Mouse (Mus musculus): ENCODE results near the gene Med11. TPM values are rescaled to one million over a fixed set of nuclear protein-coding genes. Genes with fewer than 3 reads are reported as not detected.
A peak's percentile ranks its signal among the peaks of the same experiment; 100 is the strongest.

Gene Med11
- polyA plus RNA-seq, 1 experiment: 31.8 TPM

DNA sequence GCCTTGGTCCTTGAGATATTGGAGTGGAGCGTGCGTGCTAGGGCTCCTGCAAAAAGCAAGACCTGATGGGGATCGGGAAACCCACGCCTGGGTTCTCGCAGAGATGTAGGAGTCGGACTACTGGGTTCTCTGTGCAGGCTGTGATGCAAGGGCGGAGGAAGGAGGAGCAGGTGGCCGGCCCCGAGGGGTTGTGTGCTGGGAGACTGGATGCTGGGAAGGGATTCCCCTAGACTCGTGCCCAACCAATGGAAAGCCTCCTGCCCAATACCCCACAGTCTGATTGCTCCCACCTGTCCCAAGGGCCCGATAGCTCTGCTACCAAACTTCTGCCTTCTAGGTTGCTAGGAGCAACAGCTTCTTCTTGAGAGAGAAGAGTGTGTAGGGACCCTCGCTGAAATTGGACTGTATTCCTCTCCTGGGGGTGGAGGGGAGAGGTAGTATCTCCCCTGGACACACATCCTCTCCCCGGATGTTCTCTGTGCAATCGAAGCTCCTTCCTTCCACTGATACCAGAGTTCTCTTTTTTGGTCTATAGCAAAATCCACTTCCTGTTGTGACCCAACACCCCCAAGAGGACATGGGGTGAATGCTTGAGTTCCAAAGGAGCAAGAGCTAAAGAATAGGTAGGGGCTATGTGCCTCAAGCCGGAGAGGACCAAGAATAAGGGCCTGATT, 18.7 kb upstream of the Med11 start:
- DNase-seq (ENCODE audit: low read depth): peak; percentile 70
- TF ChIP-seq POLR2A (IDR thresholded peaks at IDR 0.05; ENCODE audit: borderline replicate concordance, extremely low read depth, insufficient read depth, insufficient read length, poor library complexity, severe bottlenecking): no peak
- TF ChIP-seq CTCF (IDR thresholded peaks at IDR 0.05; ENCODE audit: borderline replicate concordance, extremely low read depth, insufficient read depth, insufficient read length): no peak

DNA sequence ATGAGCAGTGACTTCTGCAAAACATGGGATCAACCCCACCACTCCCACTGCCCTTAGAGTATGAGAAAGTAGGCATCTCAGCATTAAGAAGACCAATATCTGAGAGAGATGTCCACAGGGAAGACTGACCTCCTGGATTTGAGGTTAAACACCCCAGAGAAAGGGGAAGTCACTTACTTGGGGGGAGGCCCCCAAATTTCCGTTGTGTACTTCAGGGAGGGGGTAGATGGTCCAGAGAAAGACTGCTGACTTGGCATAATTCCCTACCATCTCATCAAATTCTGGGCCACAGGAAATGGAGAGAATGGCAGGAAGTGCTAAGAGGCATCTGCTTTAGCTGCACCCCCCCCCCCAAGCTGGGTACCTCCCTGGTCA, 18.2 kb upstream of the Med11 start:
- DNase-seq (ENCODE audit: low read depth): no peak
- no peak for TF ChIP-seq POLR2A (IDR thresholded peaks at IDR 0.05; ENCODE audit: borderline replicate concordance, extremely low read depth, insufficient read depth, insufficient read length, poor library complexity, severe bottlenecking)
- TF ChIP-seq CTCF (IDR thresholded peaks at IDR 0.05; ENCODE audit: borderline replicate concordance, extremely low read depth, insufficient read depth, insufficient read length): no peak

DNA sequence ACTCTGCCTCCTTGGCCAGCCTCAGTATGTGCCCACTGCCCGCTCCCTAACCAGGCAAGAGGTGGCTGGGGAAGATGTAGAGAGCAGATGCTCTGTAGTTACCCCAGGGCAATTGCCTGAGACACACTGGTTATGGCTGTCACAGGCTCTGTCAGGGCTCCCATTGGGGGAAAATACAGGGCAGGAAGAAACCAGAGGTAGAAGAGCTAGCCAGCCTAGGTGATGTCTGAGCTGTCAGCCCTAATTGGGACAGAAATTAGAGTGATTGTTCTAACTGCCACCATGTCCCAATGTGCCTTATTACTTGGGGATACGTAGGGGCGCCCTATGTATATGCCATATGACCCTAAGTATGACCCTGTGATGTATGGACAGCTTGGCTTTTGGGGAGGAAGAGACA, 17.8 kb upstream of the Med11 start:
- DNase-seq (ENCODE audit: low read depth): no peak
- TF ChIP-seq CTCF (IDR thresholded peaks at IDR 0.05; ENCODE audit: borderline replicate concordance, extremely low read depth, insufficient read depth, insufficient read length) (no peak), POLR2A (IDR thresholded peaks at IDR 0.05; ENCODE audit: borderline replicate concordance, extremely low read depth, insufficient read depth, insufficient read length, poor library complexity, severe bottlenecking) (no peak)

DNA sequence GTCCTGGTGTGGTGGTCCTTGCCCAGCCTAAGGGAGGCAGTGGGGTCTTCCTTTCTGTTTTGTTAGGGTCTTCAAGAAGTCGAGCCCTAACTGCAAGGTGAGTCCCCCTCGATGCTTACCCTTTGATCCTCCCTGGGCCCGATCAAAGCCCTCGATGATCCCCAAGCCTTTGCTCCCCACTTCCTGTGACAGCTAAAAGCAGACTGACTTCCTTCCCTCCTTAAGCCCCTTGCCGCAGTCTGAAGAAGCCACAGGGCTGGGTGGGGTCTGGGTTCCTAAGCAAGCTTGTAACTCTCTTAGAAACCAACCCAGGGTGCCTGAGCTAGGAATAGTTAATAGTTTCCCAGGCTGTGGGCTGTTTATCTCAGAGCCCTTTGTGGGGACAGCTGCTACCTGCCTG, 16.2 kb upstream of the Med11 start:
- no peak for DNase-seq (ENCODE audit: low read depth)
- no peak for TF ChIP-seq POLR2A (IDR thresholded peaks at IDR 0.05; ENCODE audit: borderline replicate concordance, extremely low read depth, insufficient read depth, insufficient read length, poor library complexity, severe bottlenecking)
- TF ChIP-seq CTCF (IDR thresholded peaks at IDR 0.05; ENCODE audit: borderline replicate concordance, extremely low read depth, insufficient read depth, insufficient read length): no peak

DNA sequence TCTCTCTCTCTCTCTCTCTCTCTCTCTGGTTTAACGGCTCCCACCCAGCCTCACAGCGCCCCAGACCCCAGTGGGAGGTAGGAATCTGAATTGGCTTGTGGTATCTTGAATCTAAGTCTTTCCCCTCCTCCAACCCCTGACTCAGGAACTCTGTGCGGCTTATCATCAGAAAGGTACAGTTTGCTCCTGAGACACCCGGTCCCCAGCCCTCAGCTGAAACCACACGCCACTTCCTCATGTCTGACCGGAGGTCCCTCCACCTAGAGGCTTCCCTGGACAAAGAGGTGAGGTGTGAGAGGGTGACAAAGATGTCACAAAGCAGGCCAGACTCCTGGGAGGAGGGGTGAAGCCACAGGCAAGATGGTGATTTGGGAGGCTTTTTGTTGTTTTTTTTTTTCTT, 14.3 kb upstream of the Med11 start:
- DNase-seq (ENCODE audit: low read depth): no peak
- no peak for TF ChIP-seq POLR2A (IDR thresholded peaks at IDR 0.05; ENCODE audit: borderline replicate concordance, extremely low read depth, insufficient read depth, insufficient read length, poor library complexity, severe bottlenecking)
- TF ChIP-seq CTCF (IDR thresholded peaks at IDR 0.05; ENCODE audit: borderline replicate concordance, extremely low read depth, insufficient read depth, insufficient read length): no peak

DNA sequence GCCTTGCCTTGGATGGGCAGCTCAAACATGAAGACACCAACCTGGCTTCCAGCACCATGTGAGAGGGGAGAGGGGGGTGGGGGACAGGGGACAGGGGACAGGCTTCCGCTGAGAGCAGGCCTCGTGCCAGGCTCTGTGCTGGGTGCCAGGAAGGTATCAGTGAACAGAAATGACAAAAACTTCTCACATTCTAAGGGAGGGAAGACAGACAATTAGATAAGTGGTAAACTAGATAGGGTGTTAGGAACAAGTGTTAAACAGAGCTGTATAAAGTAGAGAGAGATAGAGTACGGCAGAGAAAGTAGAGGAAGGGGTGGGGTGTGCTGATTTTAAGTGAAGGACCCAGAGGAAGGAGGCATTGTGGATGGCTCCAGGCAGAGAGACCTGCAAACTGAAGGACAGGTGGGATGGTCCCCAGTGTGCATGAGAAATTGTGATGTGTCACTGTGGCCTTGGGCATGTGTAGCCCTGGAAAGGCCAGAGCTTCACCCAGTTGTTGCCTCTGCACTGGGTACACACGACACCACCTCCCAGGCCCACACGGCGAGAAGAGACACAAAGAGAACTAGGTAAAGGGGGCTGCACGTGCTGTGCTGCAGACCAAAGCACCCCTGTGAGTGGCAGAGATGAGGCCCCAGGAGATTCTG, 12.9 kb upstream of the Med11 start:
- no peak for TF ChIP-seq POLR2A (IDR thresholded peaks at IDR 0.05; ENCODE audit: borderline replicate concordance, extremely low read depth, insufficient read depth, insufficient read length, poor library complexity, severe bottlenecking)
- no peak for TF ChIP-seq CTCF (IDR thresholded peaks at IDR 0.05; ENCODE audit: borderline replicate concordance, extremely low read depth, insufficient read depth, insufficient read length)
- DNase-seq (ENCODE audit: low read depth): no peak

DNA sequence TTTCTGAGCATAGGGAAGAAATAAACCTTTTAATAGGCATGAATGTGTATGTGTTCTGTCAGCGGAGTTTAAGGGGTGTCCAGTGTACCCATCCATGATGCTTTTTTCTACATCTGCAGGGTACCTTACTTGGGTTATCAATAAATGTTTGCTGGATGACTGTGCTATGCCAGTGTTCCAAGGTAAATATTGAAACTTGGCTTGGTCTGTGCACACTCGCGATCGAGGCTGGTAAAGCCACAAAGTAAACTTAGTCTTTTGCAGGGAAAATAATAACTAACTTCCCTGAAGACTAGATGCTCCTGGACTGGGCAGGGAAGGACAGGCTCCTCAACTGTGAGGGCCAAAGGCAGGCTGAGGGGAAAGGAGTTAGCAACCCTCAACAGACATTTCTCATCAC, 11.1 kb upstream of the Med11 start:
- no peak for TF ChIP-seq CTCF (IDR thresholded peaks at IDR 0.05; ENCODE audit: borderline replicate concordance, extremely low read depth, insufficient read depth, insufficient read length)
- TF ChIP-seq POLR2A (IDR thresholded peaks at IDR 0.05; ENCODE audit: borderline replicate concordance, extremely low read depth, insufficient read depth, insufficient read length, poor library complexity, severe bottlenecking): no peak
- DNase-seq (ENCODE audit: low read depth): no peak

DNA sequence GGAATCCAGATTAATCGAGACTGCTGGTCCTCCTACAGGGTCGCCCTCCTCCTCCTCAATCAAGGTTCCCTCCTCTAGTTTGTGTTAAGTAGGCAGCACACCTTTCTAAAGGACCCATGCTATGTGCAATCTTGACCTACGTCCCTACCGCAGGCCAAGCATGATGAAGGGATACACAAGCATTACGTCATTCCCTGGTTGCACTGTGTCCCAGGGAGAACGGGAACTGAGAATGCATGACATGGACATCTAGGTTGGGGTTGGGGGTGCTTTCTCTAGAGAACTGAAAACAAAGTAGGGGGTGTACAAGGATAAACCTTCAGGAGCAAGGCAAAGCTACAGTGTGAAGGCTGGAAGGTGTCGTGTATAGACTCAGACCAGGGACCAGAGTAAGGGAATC, 9.8 kb upstream of the Med11 start:
- TF ChIP-seq CTCF (IDR thresholded peaks at IDR 0.05; ENCODE audit: borderline replicate concordance, extremely low read depth, insufficient read depth, insufficient read length): no peak
- TF ChIP-seq POLR2A (IDR thresholded peaks at IDR 0.05; ENCODE audit: borderline replicate concordance, extremely low read depth, insufficient read depth, insufficient read length, poor library complexity, severe bottlenecking): no peak
- DNase-seq (ENCODE audit: low read depth): no peak

DNA sequence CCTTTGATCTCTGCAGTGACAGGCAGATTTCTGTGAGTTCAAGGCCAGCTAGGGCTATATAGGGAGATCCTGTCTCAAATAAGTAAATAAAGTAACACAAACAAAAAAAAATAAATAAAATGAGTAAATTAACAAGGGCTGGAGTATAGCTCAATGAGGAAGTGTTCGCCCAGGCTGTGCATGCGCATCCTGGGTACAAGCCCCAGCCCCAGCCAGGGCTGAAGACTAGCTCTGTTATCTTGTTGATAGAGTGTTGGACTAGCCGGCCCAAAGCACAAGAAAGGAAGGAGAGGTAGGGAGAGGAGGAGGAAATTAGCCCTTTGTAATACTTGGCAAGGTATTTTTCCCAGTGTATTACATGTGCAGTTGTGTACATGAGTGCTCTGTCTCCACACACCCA, 7.8 kb upstream of the Med11 start:
- no peak for TF ChIP-seq CTCF (IDR thresholded peaks at IDR 0.05; ENCODE audit: borderline replicate concordance, extremely low read depth, insufficient read depth, insufficient read length)
- TF ChIP-seq POLR2A (IDR thresholded peaks at IDR 0.05; ENCODE audit: borderline replicate concordance, extremely low read depth, insufficient read depth, insufficient read length, poor library complexity, severe bottlenecking): no peak
- DNase-seq (ENCODE audit: low read depth): no peak

DNA sequence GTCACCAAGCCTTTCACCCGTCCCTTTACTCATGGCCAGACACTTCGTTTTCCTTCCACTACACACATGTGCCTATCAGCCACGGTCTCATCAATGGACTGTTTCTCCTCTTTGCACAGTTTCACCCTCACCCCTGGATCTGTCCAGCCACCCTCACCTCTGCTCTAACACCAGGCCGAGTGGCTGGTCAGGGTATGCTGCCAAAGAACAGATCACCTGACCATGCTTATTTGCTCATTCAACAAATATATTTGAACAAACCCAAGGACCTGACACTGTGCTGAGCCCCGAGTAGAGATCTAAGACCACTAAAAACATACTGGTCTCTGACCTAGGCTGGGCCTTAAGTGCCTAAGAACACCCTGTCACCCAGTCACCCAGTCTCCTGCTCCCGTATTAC, 7.1 kb upstream of the Med11 start:
- DNase-seq (ENCODE audit: low read depth): no peak
- no peak for TF ChIP-seq POLR2A (IDR thresholded peaks at IDR 0.05; ENCODE audit: borderline replicate concordance, extremely low read depth, insufficient read depth, insufficient read length, poor library complexity, severe bottlenecking)
- TF ChIP-seq CTCF (IDR thresholded peaks at IDR 0.05; ENCODE audit: borderline replicate concordance, extremely low read depth, insufficient read depth, insufficient read length): no peak

DNA sequence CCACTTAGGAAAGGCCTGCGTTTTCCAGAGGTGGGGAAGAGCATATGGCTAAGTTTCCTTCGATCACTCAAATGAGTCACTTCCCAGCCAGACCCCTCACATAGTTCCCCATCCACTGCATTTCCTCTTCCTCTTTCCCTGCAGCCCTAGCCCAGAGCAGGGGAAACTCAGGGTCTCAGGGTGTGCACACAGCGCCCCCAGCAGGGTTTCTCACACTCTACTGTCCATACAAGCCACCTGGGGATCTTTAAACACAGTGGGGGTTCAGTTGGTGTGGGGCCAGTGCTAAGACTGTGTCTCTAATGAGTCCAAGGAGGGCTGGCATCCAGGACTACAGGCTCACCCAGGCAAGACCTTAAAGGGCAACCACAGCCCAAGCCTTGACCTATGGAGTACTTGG, 5.0 kb upstream of the Med11 start:
- no peak for TF ChIP-seq CTCF (IDR thresholded peaks at IDR 0.05; ENCODE audit: borderline replicate concordance, extremely low read depth, insufficient read depth, insufficient read length)
- TF ChIP-seq POLR2A (IDR thresholded peaks at IDR 0.05; ENCODE audit: borderline replicate concordance, extremely low read depth, insufficient read depth, insufficient read length, poor library complexity, severe bottlenecking): no peak
- DNase-seq (ENCODE audit: low read depth): no peak

DNA sequence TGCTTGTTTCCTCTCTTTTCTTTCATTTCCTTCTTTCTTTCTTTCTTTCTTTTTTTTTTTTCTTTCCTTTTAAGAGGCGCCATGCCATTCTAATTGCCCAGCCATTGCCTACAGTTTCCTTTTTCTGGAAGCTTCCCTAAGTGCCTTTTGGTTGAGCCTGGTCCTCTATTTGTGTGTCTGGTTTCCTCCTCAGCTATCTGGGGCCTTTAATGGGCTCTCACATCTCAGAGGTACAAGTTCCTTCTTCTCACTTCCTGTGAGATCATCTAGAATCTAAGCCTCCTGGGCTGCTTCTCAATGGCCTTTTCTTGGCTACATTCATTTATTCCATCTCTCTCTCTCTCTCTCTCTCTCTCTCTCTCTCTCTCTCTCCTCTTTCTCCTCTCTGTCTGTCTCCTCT, 4.3 kb upstream of the Med11 start:
- TF ChIP-seq CTCF (IDR thresholded peaks at IDR 0.05; ENCODE audit: borderline replicate concordance, extremely low read depth, insufficient read depth, insufficient read length): no peak
- TF ChIP-seq POLR2A (IDR thresholded peaks at IDR 0.05; ENCODE audit: borderline replicate concordance, extremely low read depth, insufficient read depth, insufficient read length, poor library complexity, severe bottlenecking): no peak
- no peak for DNase-seq (ENCODE audit: low read depth)

Data from brain, embryonic 14.5 days (tissue).